Mouse (Mus musculus): Measurements from ENCODE around the gene Cdhr1. TPM values are rescaled to one million over a fixed set of nuclear protein-coding genes. Genes with fewer than 3 reads are reported as not detected.

Gene Cdhr1
- total and polyA plus RNA-seq, 3 experiments = not detected

GRCm38 (mm10) chr14:37048914-37049410 lies 49.2 kb downstream of the Cdhr1 start, which contains the start of gene Rgr:
Rgr (minus strand) TSS chr14:37048964.
- TF ChIP-seq USF1 (IDR thresholded peaks at IDR 0.05; ENCODE audit: low read depth, low read length) (no peak), HCFC1 (IDR thresholded peaks at IDR 0.05; ENCODE audit: low read depth, low read length) (no peak), MYC (IDR thresholded peaks at IDR 0.05; ENCODE audit: low read depth, low read length) (no peak), NRF1 (IDR thresholded peaks at IDR 0.05; ENCODE audit: insufficient read depth, low read depth, low read length, poor library complexity, severe bottlenecking) (no peak), MAFK (IDR thresholded peaks at IDR 0.05; ENCODE audit: borderline replicate concordance, low read depth, low read length) (no peak), CHD1 (IDR thresholded peaks at IDR 0.05; ENCODE audit: low read depth, low read length) (no peak), NELFE (IDR thresholded peaks at IDR 0.05; ENCODE audit: low read depth, low read length) (no peak), ETS1 (IDR thresholded peaks at IDR 0.05; ENCODE audit: low read depth, low read length) (no peak), RAD21 (IDR thresholded peaks at IDR 0.05; ENCODE audit: low read depth, low read length) (no peak), EP300 (IDR thresholded peaks at IDR 0.05; ENCODE audit: low read depth in 1 of 2, low read length in 2 of 2) (no peak), TAL1 (IDR thresholded peaks at IDR 0.05; ENCODE audit: low read length) (no peak), RCOR1 (IDR thresholded peaks at IDR 0.05; ENCODE audit: low read depth, low read length) (no peak), BHLHE40 (IDR thresholded peaks at IDR 0.05; ENCODE audit: borderline replicate concordance, low read depth, low read length) (no peak), SIN3A (IDR thresholded peaks at IDR 0.05; ENCODE audit: low read length) (no peak), CHD2 (IDR thresholded peaks at IDR 0.05; ENCODE audit: low read length) (no peak)
- Histone ChIP-seq H3K36me3 (ENCODE audit: control insufficient read depth in 1 of 2, insufficient read depth in 2 of 2, low read length in 2 of 2) (no peaks in the 10 kb centered on the region), H3K27me3 (ENCODE audit: control insufficient read depth in 1 of 2, insufficient read depth in 2 of 2, low read length in 2 of 2) (no peaks in the 10 kb centered on the region), H3K79me2 (ENCODE audit: control insufficient read depth, insufficient read depth, low read length, poor library complexity) (no peaks in the 10 kb centered on the region), H3K9ac (ENCODE audit: control insufficient read depth, low read depth, low read length, poor library complexity, severe bottlenecking) (no peak within 1 kb of the TSS), H3K9me3 (replicated peaks; ENCODE audit: insufficient read depth, low read length) (no peaks in the 10 kb centered on the region), H3K4me3 (ENCODE audit: control insufficient read depth in 1 of 2, insufficient read depth in 1 of 2, low read depth in 2 of 2, low read length in 2 of 2) (no peak within 1 kb of the TSS), H3K27ac (ENCODE audit: control insufficient read depth, low read depth, low read length) (no peak within 1 kb of the TSS), H3K4me1 (ENCODE audit: control insufficient read depth in 1 of 2, insufficient read depth in 2 of 2, low read length in 2 of 2) (no peaks in the 10 kb centered on the region)
- no peak for DNase-seq (ENCODE audit: low read depth, low spot score)

- Histone ChIP-seq H3K9ac (ENCODE audit: control insufficient read depth, low read depth, low read length, poor library complexity, severe bottlenecking) (no peak overlapping the region), H3K9me3 (replicated peaks; ENCODE audit: insufficient read depth, low read length) (no peaks in the 10 kb centered on the region), H3K27ac (ENCODE audit: control insufficient read depth, low read depth, low read length) (no peak overlapping the region), H3K4me1 (ENCODE audit: control insufficient read depth in 1 of 2, insufficient read depth in 2 of 2, low read length in 2 of 2) (no peaks in the 10 kb centered on the region), H3K79me2 (ENCODE audit: control insufficient read depth, insufficient read depth, low read length, poor library complexity) (no peaks in the 10 kb centered on the region), H3K4me3 (ENCODE audit: control insufficient read depth in 1 of 2, insufficient read depth in 1 of 2, low read depth in 2 of 2, low read length in 2 of 2) (no peak overlapping the region), H3K36me3 (ENCODE audit: control insufficient read depth in 1 of 2, insufficient read depth in 2 of 2, low read length in 2 of 2) (no peaks in the 10 kb centered on the region), H3K27me3 (ENCODE audit: control insufficient read depth in 1 of 2, insufficient read depth in 2 of 2, low read length in 2 of 2) (no peaks in the 10 kb centered on the region; a peak in 1 of 4 replicates)
- no peak for TF ChIP-seq MAX (IDR thresholded peaks at IDR 0.05; ENCODE audit: low read length)
- TF ChIP-seq TAL1 (IDR thresholded peaks at IDR 0.05; ENCODE audit: low read length) = no peak
- peak in 2 of 3 experiments; percentile 28 to 29; a peak in 3 of 6 replicates for TF ChIP-seq CTCF (IDR thresholded peaks at IDR 0.05 in 2 of 3, conservative IDR thresholded peaks at IDR 0.05 in 1 of 3; ENCODE audit: control insufficient read depth in 1 of 3, insufficient read depth in 1 of 3, low read depth in 2 of 3, low read length in 3 of 3, poor library complexity in 1 of 3, severe bottlenecking in 1 of 3)
- TF ChIP-seq RAD21 (IDR thresholded peaks at IDR 0.05; ENCODE audit: low read depth, low read length) = peak; percentile 4
- DNase-seq (ENCODE audit: low read depth, low spot score) = peak; percentile 6
Measured at GRCm38 (mm10) chr14:37034432-37034831, 63.7 kb downstream of the Cdhr1 start.
